Mouse (Mus musculus): Measurements from ENCODE around the gene Nppa.
"Not testable (repeated sequence)": the region's sequence is repeated elsewhere in the genome, so short reads cannot be mapped to it uniquely, and the experiment has no call there.

Gene Nppa

DNA sequence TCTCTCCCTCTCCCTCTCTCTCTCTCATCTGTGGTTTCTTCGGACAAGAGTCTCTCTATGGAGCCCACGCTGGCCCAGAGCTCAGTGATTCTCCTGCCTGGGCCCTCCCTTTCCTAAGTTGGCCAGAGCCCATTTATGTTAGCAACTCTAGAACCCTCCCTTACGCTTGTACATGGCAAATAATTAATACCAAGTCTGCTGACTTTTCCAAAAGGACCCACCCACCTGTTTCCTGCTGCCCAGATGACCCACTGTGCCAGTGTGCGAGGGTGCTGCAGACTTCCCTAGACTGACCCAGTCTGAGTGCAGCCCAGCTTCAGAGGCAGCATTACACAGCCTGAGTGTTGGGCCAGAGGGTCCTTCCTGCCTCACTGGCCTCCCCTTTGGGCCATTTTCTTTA lies 11.7 kb downstream of the Nppa start:
- no peak for DNase-seq

- DNase-seq: no peak
Measured at GRCm38 (mm10) chr4:148015418-148015817, 14.9 kb downstream of the Nppa start.

GRCm38 (mm10) chr4:148016981-148017380 lies 16.5 kb downstream of the Nppa start:
- no peak for DNase-seq

- no peak for DNase-seq
Measured at GRCm38 (mm10) chr4:148018410-148018809, 17.9 kb downstream of the Nppa start.

- no peak for DNase-seq
Measured at GRCm38 (mm10) chr4:148024003-148024402, 23.5 kb downstream of the Nppa start.

- DNase-seq: no peak
Measured at GRCm38 (mm10) chr4:148029297-148029696, 28.8 kb downstream of the Nppa start.

DNA sequence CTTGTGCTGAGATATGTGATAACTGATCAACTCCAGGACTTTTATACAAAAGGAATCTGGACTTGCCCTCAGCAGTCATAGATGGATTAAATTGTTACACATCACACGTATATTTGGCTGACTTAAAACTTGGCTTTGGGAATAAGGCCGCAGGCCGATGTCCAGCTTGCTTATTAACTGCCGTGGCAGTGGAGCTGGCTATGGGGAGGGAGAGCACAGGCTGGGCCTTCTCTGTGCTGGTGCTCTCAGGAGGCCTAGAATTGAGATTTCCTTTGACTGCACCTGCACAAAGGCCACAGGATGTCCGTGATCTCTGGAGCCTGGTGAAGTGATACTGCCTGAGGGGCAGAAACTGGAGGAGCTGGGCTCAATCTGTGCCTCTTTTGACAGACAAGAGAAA lies 30.0 kb downstream of the Nppa start:
- no peak for DNase-seq

- DNase-seq: no peak
Measured at GRCm38 (mm10) chr4:148033858-148034410, 33.4 kb downstream of the Nppa start.

DNA sequence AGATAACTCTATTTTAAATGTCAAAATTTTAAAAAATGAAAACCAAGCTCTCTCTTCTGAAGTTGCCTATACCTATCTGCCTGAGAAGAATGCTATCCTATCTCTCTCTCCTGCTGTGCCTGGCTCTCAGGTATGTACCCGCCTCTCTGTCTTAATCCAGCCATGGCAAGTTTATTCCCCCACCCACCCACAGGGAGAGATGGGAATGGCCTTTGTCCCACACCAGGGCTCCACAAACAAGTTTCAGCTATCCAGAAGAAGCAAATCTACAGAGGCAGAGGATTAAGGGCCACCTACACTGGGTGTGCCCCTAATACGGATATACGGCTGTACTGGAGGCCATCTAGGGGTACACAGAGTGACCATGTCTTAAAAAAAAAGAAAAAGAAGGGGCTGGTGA lies 34.9 kb downstream of the Nppa start:
- no peak for DNase-seq

- no peak for DNase-seq
Measured at GRCm38 (mm10) chr4:148038079-148038599, 37.6 kb downstream of the Nppa start.

DNA sequence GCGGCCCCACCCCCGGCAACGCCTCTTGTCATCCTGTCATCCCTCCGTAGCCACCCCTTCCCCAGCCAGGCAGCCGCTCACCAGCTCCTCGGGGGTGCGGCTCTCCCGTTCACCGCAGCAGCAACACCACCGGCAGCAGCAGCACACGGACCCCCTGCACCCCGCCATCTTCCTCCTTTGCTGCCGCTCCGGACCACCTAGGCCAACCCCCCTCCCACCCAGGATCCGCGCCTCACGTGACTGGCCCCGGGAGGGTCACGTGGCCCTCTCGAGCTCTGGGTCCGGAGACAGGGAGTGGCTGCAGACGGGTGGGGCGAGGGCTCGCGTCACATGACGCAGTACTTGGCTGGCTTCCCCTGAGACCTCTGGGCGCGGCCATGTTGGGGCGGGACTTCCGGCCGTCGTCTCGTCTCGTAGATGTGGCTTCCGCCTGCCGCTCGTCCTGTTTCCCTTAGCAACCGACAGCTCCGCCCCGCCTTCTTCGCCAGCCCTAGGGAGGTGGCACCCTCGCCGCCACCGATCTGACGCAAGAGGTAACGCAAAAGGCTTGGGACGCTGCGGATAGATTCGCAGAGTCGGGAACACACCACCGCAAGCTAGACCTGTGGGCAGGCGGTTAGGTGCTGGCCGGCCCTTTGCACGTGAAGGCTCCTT lies 38.2 kb downstream of the Nppa start, which contains the start of the genes Clcn6 and Mthfr:
Gene Clcn6 (minus strand): TSS at position 222 of the 654 bp plus-strand sequence.
Gene Mthfr (plus strand): TSS at position 478 of the 654 bp plus-strand sequence.
- DNase-seq: peak; percentile 97 to 99

GRCm38 (mm10) chr4:148039254-148040028 lies 38.9 kb downstream of the Nppa start:
- DNase-seq: peak in 1 of 2 experiments; percentile 11

- no peak for DNase-seq
Measured at GRCm38 (mm10) chr4:148040029-148040830, 39.7 kb downstream of the Nppa start.

DNA sequence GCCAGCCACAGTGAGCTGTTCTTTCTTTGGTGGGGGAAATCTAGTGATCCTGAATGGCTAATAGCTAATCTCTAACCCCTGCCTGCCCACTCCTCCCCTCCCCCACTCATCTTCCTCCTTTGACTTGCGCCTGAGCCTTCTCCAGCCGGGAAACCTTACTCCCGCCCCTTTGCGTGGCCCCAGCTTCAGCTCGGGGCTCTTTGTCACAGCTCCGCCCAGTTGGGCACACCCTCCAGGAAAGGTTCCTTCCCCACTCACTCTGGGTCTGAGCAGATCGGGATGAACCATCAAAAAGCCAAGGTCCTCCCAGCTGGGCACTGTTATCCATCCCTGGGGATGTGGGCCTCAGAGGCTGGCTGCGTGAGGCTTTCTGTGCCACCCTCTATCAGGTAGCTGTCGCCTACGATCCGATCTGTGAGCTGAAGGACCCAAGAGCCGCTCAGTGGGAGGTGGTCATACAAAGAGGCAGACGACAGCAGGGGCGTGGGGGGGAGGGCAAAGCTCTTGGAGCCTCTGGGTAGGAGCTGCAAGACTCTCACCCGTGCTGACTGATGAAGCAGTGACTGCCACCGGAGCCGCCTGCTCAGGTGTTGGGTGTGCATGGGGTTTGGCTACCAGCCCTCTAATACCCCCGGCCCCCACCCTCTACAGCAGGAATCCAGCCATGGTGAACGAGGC lies 40.5 kb downstream of the Nppa start:
- peak; percentile 27 to 38 for DNase-seq

DNA sequence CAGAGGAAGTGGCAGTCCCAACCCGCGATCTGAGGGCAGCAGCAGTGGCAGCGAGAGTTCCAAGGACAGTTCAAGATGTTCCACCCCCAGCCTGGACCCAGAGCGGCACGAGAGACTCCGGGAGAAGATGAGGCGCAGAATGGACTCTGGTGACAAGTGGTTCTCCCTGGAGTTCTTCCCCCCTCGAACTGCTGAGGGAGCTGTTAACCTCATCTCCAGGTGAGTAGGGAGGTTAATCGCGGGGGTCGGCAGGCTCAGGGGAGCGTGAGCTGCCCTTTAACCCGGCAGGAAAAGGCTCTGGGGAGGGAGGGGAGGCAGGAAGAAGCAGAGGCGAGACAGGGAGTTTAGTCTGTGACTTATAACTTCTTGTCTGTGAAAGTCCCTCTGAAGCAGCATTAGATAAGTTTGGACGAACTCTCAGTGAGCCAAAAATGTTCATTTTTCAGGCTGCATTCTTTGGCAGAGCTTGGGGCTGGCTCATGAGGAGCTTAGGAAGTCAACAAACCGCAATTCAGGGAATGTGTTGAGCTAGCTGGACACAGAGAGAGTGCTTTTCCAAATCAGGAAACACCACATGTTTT lies 41.2 kb downstream of the Nppa start:
- DNase-seq: peak in 1 of 2 experiments; percentile 21

DNA sequence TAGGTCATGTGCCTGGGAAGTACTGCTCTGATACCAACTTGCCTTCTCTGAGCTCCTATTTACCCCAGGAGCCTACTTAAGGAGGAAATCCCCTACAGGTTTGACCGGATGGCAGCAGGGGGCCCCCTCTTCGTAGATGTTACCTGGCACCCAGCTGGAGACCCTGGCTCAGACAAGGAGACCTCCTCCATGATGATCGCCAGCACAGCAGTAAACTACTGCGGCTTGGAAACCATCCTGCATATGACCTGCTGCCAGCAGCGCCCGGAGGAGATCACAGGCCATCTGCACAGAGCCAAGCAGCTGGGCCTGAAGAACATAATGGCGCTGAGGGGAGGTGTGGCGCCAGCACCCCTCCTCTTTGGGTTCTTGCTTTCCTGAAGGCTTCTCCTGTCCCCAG lies 42.8 kb downstream of the Nppa start:
- not testable (repeated sequence) for DNase-seq

GRCm38 (mm10) chr4:148044113-148044512 lies 43.6 kb downstream of the Nppa start:
- DNase-seq: no peak

- DNase-seq: no peak
Measured at GRCm38 (mm10) chr4:148046450-148047031, 46.0 kb downstream of the Nppa start.

DNA sequence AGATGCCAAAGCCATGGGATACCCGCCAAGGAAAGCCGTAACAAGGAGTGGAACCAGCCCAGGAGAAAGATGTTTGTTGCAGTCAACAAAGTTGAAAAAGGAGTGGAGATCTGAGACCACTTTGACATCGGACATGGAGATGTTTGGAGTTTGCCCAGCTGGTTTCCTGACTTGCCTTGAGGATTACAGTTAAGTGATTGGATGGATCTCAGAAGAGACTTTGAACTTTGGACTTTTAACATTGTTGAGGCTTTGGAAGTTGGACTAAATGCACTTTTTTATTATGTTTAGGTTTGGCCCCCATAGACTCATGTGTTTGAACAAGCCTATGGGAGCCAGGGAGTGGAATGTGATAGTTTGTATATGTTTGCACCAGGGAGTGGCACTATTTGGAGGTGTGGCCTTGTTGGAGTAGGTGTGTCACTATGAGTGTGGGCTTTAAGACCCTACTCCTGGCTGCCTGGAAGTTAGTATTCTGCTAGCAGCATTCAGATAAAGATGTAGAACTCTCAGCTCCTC lies 49.9 kb downstream of the Nppa start:
- not testable (repeated sequence) for DNase-seq

DNA sequence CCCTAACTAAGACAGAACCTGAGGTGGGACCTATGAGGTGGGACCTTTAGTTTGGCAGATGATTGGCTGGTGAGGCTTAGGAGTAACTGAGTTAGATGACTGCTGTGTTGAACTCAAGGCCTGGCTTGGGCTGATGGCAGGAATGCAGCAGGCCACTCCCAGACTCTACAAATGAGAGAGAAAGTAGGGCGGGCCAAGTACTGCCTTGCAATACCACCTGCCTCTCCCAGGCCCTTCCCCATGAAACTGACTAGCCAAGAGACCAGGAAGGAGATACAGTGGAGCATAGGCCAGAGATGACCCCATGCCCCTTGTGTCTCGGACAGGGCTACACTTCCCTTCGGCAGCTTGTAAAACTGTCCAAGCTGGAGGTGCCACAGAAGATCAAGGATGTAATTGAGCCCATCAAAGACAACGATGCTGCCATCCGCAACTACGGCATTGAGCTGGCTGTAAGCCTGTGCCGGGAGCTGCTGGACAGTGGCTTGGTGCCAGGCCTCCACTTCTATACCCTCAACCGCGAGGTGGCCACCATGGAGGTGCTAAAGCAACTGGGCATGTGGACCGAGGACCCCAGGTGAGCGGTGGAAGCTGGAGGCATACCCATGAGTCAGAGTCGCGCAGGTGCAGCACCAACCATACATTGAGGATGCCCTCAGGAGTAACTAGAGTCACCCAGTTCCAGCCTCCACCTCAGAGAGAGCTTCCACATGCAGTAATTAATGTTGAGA lies 50.7 kb downstream of the Nppa start:
- no peak for DNase-seq
